In the genomic region with DNA sequence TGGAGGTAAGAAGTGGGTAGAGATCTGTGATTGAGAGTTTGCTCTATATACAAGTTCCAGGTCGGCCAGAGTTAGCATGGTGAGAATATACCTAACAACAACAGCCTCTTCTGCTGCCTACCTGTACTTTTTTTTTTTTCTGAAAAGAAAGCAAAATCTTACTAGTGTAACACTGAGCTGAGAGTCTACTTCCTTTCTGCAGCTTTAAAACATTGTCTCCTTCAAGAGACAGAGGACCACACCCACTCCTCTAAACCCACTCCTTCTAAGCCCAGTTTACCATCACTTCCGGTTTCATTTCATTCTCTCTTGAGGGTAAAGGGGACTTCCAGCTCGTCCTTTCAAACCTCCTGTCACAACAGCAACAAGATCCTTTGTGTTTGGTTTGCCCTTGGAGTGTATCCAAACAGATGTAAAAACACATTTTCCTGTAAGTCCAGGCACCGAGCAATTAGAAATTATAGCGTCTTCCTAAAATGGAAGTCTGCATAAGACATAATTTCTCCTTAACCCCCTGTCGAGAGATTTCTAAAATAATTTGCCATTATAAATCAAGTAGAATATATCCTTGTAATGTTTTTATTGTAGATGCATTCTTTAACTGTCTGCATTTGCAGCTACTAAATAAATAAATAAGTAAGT, we compare ENCODE assay signal across 1 mouse cellular context.
TF ChIP-seq lines count a peak whose summit lies in the region.

No protein-coding gene starts in this region.

TF ChIP-seq in MEL, 35 proteins besides CTCF, POLR2A, EP300 and RAD21 (continued from another document):
- TF ChIP-seq ETS1 (IDR thresholded peaks at IDR 0.05; ENCODE audit: low read depth, low read length) (0 out of 2 replicates have a peak, but pooled peaks have one; percentile 40), UBTF (IDR thresholded peaks at IDR 0.05; ENCODE audit: borderline replicate concordance, insufficient read depth, low read depth, low read length) (no peak), GABPA (IDR thresholded peaks at IDR 0.05; ENCODE audit: low read depth, low read length) (no peak), TBP (IDR thresholded peaks at IDR 0.05; ENCODE audit: low read depth, low read length) (peak; percentile 93), MAFK (IDR thresholded peaks at IDR 0.05; ENCODE audit: borderline replicate concordance, low read depth, low read length) (no peak)
